Comparison of ENCODE assay signal across 18 mouse cellular contexts in genomic region chr2:20532623-20533022, GRCm38 (mm10).
"Had no signal": no experiment of that assay in that cellular context is flagged by ENCODE, and none has a peak within 500 bp of the region (broad histone marks: within the 10 kb centered on the region; RNA-seq: fewer than 3 reads in every experiment).

No protein-coding gene starts in this region.

- H3K9ac ChIP-seq: lung, embryonic 14.5 days; neural tube, embryonic 13.5 days; neural tube, embryonic 15.5 days had no signal

- H3K27ac ChIP-seq: midbrain, embryonic 10.5 days; neural tube, embryonic 13.5 days; neural tube, embryonic 15.5 days had no signal

- H3K27me3 ChIP-seq: neural tube, embryonic 13.5 days; neural tube, embryonic 15.5 days had no signal

- ATAC-seq: midbrain, embryonic 16.5 days had no signal

- H3K4me2 ChIP-seq: lung, embryonic 14.5 days; neural tube, embryonic 13.5 days; neural tube, embryonic 15.5 days had no signal

- H3K4me1 ChIP-seq: midbrain, embryonic 10.5 days; neural tube, embryonic 13.5 days; neural tube, embryonic 15.5 days had no signal

- H3K9me3 ChIP-seq: midbrain, embryonic 10.5 days; neural tube, embryonic 13.5 days; neural tube, embryonic 15.5 days had no signal

- H3K36me3 ChIP-seq: neural tube, embryonic 13.5 days; neural tube, embryonic 15.5 days had no signal

- H3K4me3 ChIP-seq: midbrain, embryonic 10.5 days; myocyte; neural tube, embryonic 13.5 days; neural tube, embryonic 15.5 days had no signal

- DNase-seq: lung, adult 18-20 months; lung, embryonic 14.5 days; lung, postnatal 10 days; lung, postnatal 4 days; midbrain, embryonic 14.5 days; retina, postnatal 1 day; right cerebral cortex, adult 18-20 months; right cerebral cortex, postnatal 25 days; right cerebral cortex, postnatal 4 days; spleen, adult 18-20 months; thymus, adult 2 months; thymus, postnatal 25 days; thymus, postnatal 4 days had no signal
